Mouse (Mus musculus) myocyte (in vitro differentiated cells): ENCODE data around the gene Arhgap19. TPM values are rescaled to one million over a fixed set of nuclear protein-coding genes. Genes with fewer than 3 reads are reported as not detected.

Source experiments
- H3K27me3 ChIP-seq: one replicate; pipeline ENCODE4 v1.6.1; 2011; ENCODE audit not compliant: control insufficient read depth, insufficient read depth, insufficient read length
- H3K36me3 ChIP-seq: one replicate; pipeline ENCODE4 v1.6.1; 2011; ENCODE audit not compliant: control insufficient read depth, insufficient read depth
- H3K4me2 ChIP-seq: one replicate; pipeline ENCODE4 v1.6.1; 2011; ENCODE audit warnings: low read depth, control low read depth
- H3K4me3 ChIP-seq: one replicate; pipeline ENCODE4 v1.5.1; 2011; ENCODE audit warnings: mild to moderate bottlenecking, control low read depth, moderate library complexity
- H3K79me2 ChIP-seq: one replicate; pipeline ENCODE4 v1.6.1; 2011; ENCODE audit not compliant: control insufficient read depth, insufficient read depth
- H3ac ChIP-seq: one replicate; pipeline ENCODE4 v1.6.1; 2011; ENCODE audit not compliant: control insufficient read depth, insufficient read length
- CEBPB ChIP-seq: IDR thresholded peaks from 2 replicates; pipeline ENCODE4 v1.6.1; 2011; ENCODE audit warnings: mild to moderate bottlenecking, moderate library complexity; ENCODE audit not compliant: poor library complexity, insufficient read depth, severe bottlenecking
- E2F4 ChIP-seq: IDR thresholded peaks from one replicate; pipeline ENCODE4 v1.6.1; 2011; ENCODE audit warnings: mild to moderate bottlenecking, control low read depth, moderate library complexity; ENCODE audit not compliant: insufficient read depth
- MAX ChIP-seq: IDR thresholded peaks from one replicate; pipeline ENCODE4 v1.6.1; 2011; ENCODE audit warnings: low read depth, mild to moderate bottlenecking, control low read depth
- MYOD1 ChIP-seq, 3 experiments: IDR thresholded peaks; one replicate each; pipeline ENCODE4 v1.6.1; 2011; ENCODE audit warnings: control low read depth in 2 of 3, low read depth in 2 of 3, mild to moderate bottlenecking in 2 of 3, moderate library complexity in 1 of 3; ENCODE audit not compliant: insufficient read length in 2 of 3, control insufficient read depth in 1 of 3
- MYOG ChIP-seq, 3 experiments: IDR thresholded peaks; one replicate each; pipeline ENCODE4 v1.6.1; 2011; ENCODE audit warnings: control low read depth in 2 of 3, low read depth in 2 of 3, mild to moderate bottlenecking in 2 of 3; ENCODE audit not compliant: insufficient read length in 2 of 3, control insufficient read depth in 1 of 3, insufficient read depth in 1 of 3
- POLR2A ChIP-seq: IDR thresholded peaks from one replicate; pipeline ENCODE4 v1.6.1; 2011; ENCODE audit warnings: low read depth, mild to moderate bottlenecking, control low read depth, moderate library complexity; ENCODE audit not compliant: insufficient read length
- POLR2AphosphoS2 ChIP-seq: IDR thresholded peaks from one replicate; pipeline ENCODE4 v1.6.1; 2011; ENCODE audit warnings: low read depth, control low read depth; ENCODE audit not compliant: insufficient read length
- REST ChIP-seq: IDR thresholded peaks from one replicate; pipeline ENCODE4 v1.6.1; 2011; ENCODE audit warnings: mild to moderate bottlenecking, control low read depth, moderate library complexity; ENCODE audit not compliant: insufficient read depth, insufficient read length
- SRF ChIP-seq: IDR thresholded peaks from one replicate; pipeline ENCODE4 v1.6.1; 2011; ENCODE audit warnings: low read depth; ENCODE audit not compliant: control insufficient read depth, insufficient read length
- TCF12 ChIP-seq: IDR thresholded peaks from one replicate; pipeline ENCODE4 v1.6.1; 2011; ENCODE audit warnings: mild to moderate bottlenecking, control low read depth; ENCODE audit not compliant: poor library complexity, insufficient read depth, severe bottlenecking
- TCF3 ChIP-seq: IDR thresholded peaks from one replicate; pipeline ENCODE4 v1.6.1; 2011; ENCODE audit warnings: low read depth, control low read depth; ENCODE audit not compliant: insufficient read length
- USF1 ChIP-seq: IDR thresholded peaks from one replicate; pipeline ENCODE4 v1.6.1; 2011; ENCODE audit warnings: low read depth, mild to moderate bottlenecking, control low read depth, moderate library complexity
- polyA plus RNA-seq: library from polyadenylated mRNA; unstranded; fragments of >200 nt; fragmentation: generic; extraction: Trizol; gene quantifications from one replicate; pipeline ENCODE4 v1.2.1, GENCODE M21; 2012; ENCODE audit warnings: missing spikeins

Arhgap19 gene
- polyA plus RNA-seq, 1 experiment, result 4.4 TPM

- no peak for TF ChIP-seq USF1
- no peak for TF ChIP-seq REST
- no peak for TF ChIP-seq MYOG (IDR thresholded peaks at IDR 0.05; ENCODE audit: control insufficient read depth in 1 of 3, insufficient read depth in 1 of 3, insufficient read length in 2 of 3, low read depth in 2 of 3)
- no peak for TF ChIP-seq E2F4
- no peak for TF ChIP-seq SRF
- no peak for TF ChIP-seq CEBPB
- TF ChIP-seq TCF12, result no peak
- no peak for TF ChIP-seq TCF3
- no peak for TF ChIP-seq MYOD1 (IDR thresholded peaks at IDR 0.05; ENCODE audit: control insufficient read depth in 1 of 3, insufficient read length in 2 of 3, low read depth in 2 of 3)
- no peak for TF ChIP-seq MAX
- TF ChIP-seq POLR2AphosphoS2, result no peak
- no peaks in the 10 kb centered on the region for H3K79me2 ChIP-seq
- peaks cover 56% of the 10 kb centered on the region for H3K27me3 ChIP-seq
- no peaks in the 10 kb centered on the region for H3K36me3 ChIP-seq
- no peak overlapping the region for H3ac ChIP-seq
- H3K4me2 ChIP-seq, result no peak overlapping the region
- no peak overlapping the region for H3K4me3 ChIP-seq
Observed at GRCm38 (mm10) chr19:41836719-41837118, 34.9 kb upstream of the Arhgap19 start.

- Histone ChIP-seq H3K4me3 (no peak overlapping the region), H3K27me3 (peaks cover 58% of the 10 kb centered on the region), H3K4me2 (no peak overlapping the region), H3K79me2 (no peaks in the 10 kb centered on the region), H3ac (no peak overlapping the region), H3K36me3 (no peaks in the 10 kb centered on the region)
- TF ChIP-seq MAX, result no peak
- no peak for TF ChIP-seq MYOD1 (IDR thresholded peaks at IDR 0.05; ENCODE audit: control insufficient read depth in 1 of 3, insufficient read length in 2 of 3, low read depth in 2 of 3)
- no peak for TF ChIP-seq E2F4
- no peak for TF ChIP-seq SRF
- TF ChIP-seq USF1, result no peak
- no peak for TF ChIP-seq POLR2AphosphoS2
- TF ChIP-seq TCF12, result no peak
- TF ChIP-seq TCF3, result no peak
- no peak for TF ChIP-seq MYOG (IDR thresholded peaks at IDR 0.05; ENCODE audit: control insufficient read depth in 1 of 3, insufficient read depth in 1 of 3, insufficient read length in 2 of 3, low read depth in 2 of 3)
- TF ChIP-seq CEBPB, result no peak
- no peak for TF ChIP-seq POLR2A
- no peak for TF ChIP-seq REST
Observed at GRCm38 (mm10) chr19:41835816-41836215, 34.0 kb upstream of the Arhgap19 start.

- no peak overlapping the region for H3K4me2 ChIP-seq
Observed at GRCm38 (mm10) chr19:41835407-41835806, 33.6 kb upstream of the Arhgap19 start.

GRCm38 (mm10) chr19:41832501-41833201 lies 30.8 kb upstream of the Arhgap19 start:
- no peak for TF ChIP-seq TCF12
- TF ChIP-seq POLR2AphosphoS2, result no peak
- no peak overlapping the region for H3ac ChIP-seq
- H3K27me3 ChIP-seq, result peaks cover 57% of the 10 kb centered on the region
- H3K79me2 ChIP-seq, result no peaks in the 10 kb centered on the region
- no peak overlapping the region for H3K4me2 ChIP-seq
- H3K4me3 ChIP-seq, result no peak overlapping the region
- H3K36me3 ChIP-seq, result no peaks in the 10 kb centered on the region

More at GRCm38 (mm10) chr19:41835407-41835806, 33.6 kb upstream of the Arhgap19 start:
- Histone ChIP-seq H3ac (no peak overlapping the region), H3K27me3 (peaks cover 60% of the 10 kb centered on the region), H3K4me3 (no peak overlapping the region), H3K36me3 (no peaks in the 10 kb centered on the region), H3K79me2 (no peaks in the 10 kb centered on the region)
- no peak for TF ChIP-seq USF1
- no peak for TF ChIP-seq MAX
- no peak for TF ChIP-seq CEBPB
- no peak for TF ChIP-seq MYOD1 (IDR thresholded peaks at IDR 0.05; ENCODE audit: control insufficient read depth in 1 of 3, insufficient read length in 2 of 3, low read depth in 2 of 3)
- no peak for TF ChIP-seq POLR2AphosphoS2
- TF ChIP-seq TCF3, result no peak
- no peak for TF ChIP-seq TCF12
- TF ChIP-seq MYOG (IDR thresholded peaks at IDR 0.05; ENCODE audit: control insufficient read depth in 1 of 3, insufficient read depth in 1 of 3, insufficient read length in 2 of 3, low read depth in 2 of 3), result no peak
- no peak for TF ChIP-seq POLR2A
- TF ChIP-seq SRF, result no peak
- no peak for TF ChIP-seq REST
- TF ChIP-seq E2F4, result no peak
